Mouse (Mus musculus): Measurements from ENCODE around the gene Tmem234.

Gene Tmem234

DNA sequence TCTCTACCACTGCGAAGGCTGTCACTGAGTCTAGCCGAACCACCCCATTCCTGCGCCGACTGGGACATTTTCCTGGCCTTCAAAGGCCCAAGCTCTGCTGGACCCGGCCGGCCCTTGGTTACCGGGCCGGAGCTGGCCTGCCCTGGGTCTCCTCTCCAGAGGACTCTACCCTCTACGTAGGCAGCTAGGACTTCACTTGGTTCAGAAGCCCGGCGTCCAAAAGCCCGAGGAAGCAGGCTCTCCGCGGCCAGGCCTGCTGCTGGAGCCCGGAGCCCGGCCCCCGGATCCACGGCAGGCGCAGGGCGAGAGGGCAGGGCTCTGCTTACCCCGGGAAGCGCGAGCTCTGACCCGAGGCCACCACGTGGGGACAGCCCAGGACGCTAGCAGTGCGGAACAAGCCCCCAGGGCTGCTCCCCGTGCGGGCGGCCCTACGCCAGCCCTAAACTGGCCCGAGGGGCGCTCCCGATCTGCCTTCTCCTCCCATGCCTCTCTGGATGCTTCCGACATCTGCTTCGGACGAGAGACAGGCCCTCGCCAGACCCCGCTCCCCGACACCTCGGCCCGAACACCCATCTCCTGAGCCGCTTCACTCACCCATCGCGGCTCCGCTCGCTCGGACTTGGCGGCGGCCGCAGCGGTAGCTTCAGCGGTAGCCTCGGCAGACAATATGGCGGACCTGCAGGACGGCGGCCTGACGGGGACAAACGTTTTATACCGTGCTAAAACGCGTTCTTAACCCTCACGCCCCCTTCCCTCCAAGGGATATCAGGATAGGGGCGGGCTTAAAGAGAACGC, 71.8 kb downstream of the Tmem234 start, which contains the start of gene Kpna6:
TSS of gene Kpna6 (minus strand) at position 685 of the 795 bp plus-strand sequence.
- DNase-seq (ENCODE audit: inconsistent ontology term): peak; percentile 93

DNA sequence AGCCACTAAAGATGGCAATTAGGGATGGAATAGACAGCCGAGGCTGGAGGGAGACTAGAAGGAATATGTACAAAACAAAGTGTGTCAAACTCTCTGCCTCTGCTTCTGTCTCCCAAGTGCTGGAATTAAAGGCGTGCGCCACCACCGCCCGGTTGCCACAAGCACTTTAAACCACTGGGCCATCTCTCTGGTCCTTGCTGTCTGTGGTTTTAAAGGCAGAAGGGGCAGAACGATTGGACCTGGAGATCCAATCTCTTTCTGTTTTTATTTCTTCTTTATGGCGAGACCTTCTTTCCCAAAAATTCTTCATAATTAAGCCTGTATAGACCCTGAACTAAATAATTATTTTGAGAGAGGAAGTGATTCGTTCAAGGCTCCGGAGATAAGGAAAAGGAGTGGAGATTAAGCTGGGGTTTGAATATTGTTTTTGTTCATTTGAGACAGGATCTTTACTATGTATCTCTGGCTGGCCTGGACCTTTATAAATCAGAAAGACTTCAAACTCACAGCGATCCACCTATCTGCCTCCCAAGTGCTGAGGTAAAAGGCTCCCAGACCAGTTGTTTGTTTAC, 72.5 kb downstream of the Tmem234 start:
- DNase-seq (ENCODE audit: inconsistent ontology term): peak; percentile 25
